Mouse (Mus musculus): ENCODE data around the gene Gpx7. TPM values are rescaled to one million over a fixed set of nuclear protein-coding genes. Genes with fewer than 3 reads are reported as not detected.

Gpx7 gene
- polyA plus RNA-seq, 1 experiment: 7.8 TPM

DNA sequence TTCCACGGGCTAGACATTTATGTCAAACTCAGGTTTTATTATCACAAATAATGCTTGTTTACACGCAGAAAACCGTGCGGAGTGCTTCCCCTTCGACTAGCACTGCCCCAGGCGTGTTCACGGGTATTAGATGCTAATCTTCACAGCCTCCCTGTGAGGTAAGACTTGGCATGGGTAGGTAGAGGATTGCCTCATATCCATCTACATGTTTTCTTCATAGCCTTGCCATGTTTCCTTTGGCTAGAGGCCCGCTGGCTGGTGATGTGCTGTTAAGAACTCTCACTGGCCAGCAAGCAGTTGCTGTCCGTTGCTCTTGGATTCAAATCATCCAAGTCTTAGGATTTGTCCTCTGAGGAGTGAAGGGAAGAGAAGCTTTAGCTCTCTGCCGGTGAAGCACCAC is 6.4 kb downstream of the Gpx7 start:
- no peak overlapping the region for H3K4me3 ChIP-seq (ENCODE audit: insufficient read depth, low read length)
- no peak overlapping the region for H3K27ac ChIP-seq (ENCODE audit: insufficient read depth, low read length)
- TF ChIP-seq POLR2A (IDR thresholded peaks at IDR 0.05; ENCODE audit: extremely low read depth, insufficient read depth, low read length) (no peak), CTCF (IDR thresholded peaks at IDR 0.05; ENCODE audit: extremely low read depth, insufficient read depth, low read length) (no peak)
- H3K4me1 ChIP-seq (ENCODE audit: control insufficient read depth, insufficient read depth, low read length): no peaks in the 10 kb centered on the region

DNA sequence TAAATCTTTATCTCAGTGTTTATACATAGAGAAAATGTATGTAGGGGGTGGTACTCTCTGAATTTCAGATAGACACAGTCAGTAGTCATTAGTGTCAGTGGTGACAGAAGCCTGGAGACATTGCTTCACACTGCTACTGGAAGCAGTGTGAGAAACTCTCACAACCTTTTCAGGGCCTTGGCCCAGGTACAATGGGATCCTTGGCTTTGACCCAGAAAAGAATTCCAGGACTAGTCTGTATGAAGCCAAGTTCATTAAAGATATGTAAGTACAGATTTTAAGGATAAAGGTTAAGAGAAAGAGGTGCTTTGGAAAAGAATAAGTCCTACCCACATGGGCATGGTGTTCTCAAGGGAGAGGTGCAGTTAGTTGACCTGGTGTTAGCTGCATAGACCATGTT is 12.5 kb downstream of the Gpx7 start:
- no peaks in the 10 kb centered on the region for H3K4me1 ChIP-seq (ENCODE audit: control insufficient read depth, insufficient read depth, low read length)
- no peak overlapping the region for H3K27ac ChIP-seq (ENCODE audit: insufficient read depth, low read length)
- TF ChIP-seq POLR2A (IDR thresholded peaks at IDR 0.05; ENCODE audit: extremely low read depth, insufficient read depth, low read length) (no peak), CTCF (IDR thresholded peaks at IDR 0.05; ENCODE audit: extremely low read depth, insufficient read depth, low read length) (no peak)

DNA sequence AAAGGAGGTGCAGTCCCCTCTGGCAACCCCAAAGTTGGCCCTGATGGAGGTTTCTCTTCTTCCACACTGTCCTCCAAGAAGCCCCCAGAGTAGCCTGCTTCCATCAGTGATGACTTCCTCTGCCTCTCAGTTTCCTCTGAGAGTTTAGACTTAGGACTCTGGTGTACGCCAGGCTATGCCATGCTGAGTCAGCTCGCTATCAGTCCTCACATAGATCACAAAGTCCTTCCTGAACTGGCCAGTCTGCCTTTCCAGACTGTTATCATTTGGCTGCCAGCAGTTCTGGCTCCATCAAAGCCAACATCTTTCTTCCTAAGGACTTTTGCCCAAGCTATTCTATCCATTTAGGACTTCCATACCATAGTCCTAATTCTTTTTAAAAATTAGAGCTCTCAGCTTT is 14.2 kb downstream of the Gpx7 start:
- no peak overlapping the region for H3K27ac ChIP-seq (ENCODE audit: insufficient read depth, low read length)
- TF ChIP-seq CTCF (IDR thresholded peaks at IDR 0.05; ENCODE audit: extremely low read depth, insufficient read depth, low read length): no peak
- no peak for TF ChIP-seq POLR2A (IDR thresholded peaks at IDR 0.05; ENCODE audit: extremely low read depth, insufficient read depth, low read length)
- H3K4me1 ChIP-seq (ENCODE audit: control insufficient read depth, insufficient read depth, low read length): no peaks in the 10 kb centered on the region
- no peak overlapping the region for H3K4me3 ChIP-seq (ENCODE audit: insufficient read depth, low read length)

More for the DNA sequence above, 12.5 kb downstream of the Gpx7 start:
- no peak overlapping the region for H3K4me3 ChIP-seq (ENCODE audit: insufficient read depth, low read length)

DNA sequence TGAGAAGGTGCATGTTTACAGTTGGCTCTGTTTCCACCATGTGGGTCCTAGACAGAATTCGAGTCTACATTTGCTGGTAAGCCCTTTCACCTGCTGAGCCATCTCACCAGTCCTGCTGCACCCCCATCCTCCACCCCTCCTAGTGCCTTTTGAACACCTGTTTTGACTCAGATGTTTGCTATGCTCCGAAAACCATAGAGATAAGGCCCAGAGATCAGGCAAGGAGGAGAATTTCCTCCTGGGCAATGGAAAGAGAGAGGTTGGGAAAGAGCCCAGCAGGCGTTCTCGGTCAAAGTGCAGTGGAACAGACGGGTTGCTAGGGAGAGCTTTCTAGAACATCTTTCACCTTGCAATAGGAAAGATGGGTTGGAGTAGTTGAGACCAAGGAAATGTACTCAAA is 15.6 kb downstream of the Gpx7 start:
- TF ChIP-seq CTCF (IDR thresholded peaks at IDR 0.05; ENCODE audit: extremely low read depth, insufficient read depth, low read length) (no peak), POLR2A (IDR thresholded peaks at IDR 0.05; ENCODE audit: extremely low read depth, insufficient read depth, low read length) (no peak)
- Histone ChIP-seq H3K27ac (ENCODE audit: insufficient read depth, low read length) (no peak overlapping the region), H3K4me3 (ENCODE audit: insufficient read depth, low read length) (no peak overlapping the region), H3K4me1 (ENCODE audit: control insufficient read depth, insufficient read depth, low read length) (no peaks in the 10 kb centered on the region)

DNA sequence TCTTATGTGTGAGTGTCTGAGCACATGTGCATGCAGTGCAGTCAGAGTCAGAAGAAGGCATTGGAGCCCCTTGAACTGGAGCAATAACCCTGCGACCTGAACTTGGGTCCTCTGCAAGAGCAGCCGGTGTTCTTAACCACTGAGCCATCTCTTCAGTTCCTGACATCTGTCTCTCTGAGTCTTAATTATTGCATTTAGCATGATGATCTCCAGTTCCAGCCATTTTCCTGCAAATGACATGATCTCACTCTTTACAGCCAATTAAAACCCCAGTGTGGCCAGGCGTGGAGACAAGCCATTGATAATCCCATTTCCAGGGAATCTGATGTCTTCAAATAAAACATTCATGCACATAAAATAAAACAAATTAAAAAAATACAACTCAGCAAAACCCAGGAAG is 18.0 kb downstream of the Gpx7 start:
- H3K4me1 ChIP-seq (ENCODE audit: control insufficient read depth, insufficient read depth, low read length): no peaks in the 10 kb centered on the region
- TF ChIP-seq POLR2A (IDR thresholded peaks at IDR 0.05; ENCODE audit: extremely low read depth, insufficient read depth, low read length): no peak
- no peak for TF ChIP-seq CTCF (IDR thresholded peaks at IDR 0.05; ENCODE audit: extremely low read depth, insufficient read depth, low read length)

DNA sequence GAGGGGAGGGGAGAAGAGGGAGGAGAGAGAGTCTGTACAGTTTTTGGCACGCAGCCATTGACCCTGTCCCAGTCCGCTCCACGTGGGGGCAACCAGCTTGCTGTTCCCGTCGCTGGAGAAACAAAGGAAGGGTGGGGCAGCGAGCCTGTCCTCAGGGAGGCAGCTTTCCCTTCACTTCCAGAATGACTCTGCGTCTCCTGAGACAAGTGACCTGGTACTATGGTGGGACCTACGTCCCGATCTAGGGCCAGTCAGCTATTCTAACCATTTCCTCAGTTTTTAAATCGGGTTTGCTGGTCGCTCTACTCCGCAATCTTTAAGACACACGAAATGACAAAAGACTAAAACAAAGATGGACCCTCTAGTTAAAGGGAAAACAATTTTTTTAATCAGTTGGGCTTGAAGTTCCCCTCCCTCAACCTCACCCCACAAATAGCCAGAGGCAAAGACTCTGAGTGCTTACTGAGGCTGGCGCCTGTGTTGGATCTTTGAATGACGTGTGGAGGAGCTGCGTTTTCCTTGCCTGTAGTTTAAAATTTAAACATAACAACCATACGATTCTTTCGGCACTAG is 19.0 kb downstream of the Gpx7 start:
- no peaks in the 10 kb centered on the region for H3K4me1 ChIP-seq (ENCODE audit: control insufficient read depth, insufficient read depth, low read length)
- no peak overlapping the region for H3K27ac ChIP-seq (ENCODE audit: insufficient read depth, low read length)
- H3K4me3 ChIP-seq (ENCODE audit: insufficient read depth, low read length): peak overlapping the region; percentile 44
- no peak for TF ChIP-seq CTCF (IDR thresholded peaks at IDR 0.05; ENCODE audit: extremely low read depth, insufficient read depth, low read length)
- no peak for TF ChIP-seq POLR2A (IDR thresholded peaks at IDR 0.05; ENCODE audit: extremely low read depth, insufficient read depth, low read length)

More for the DNA sequence above, 18.0 kb downstream of the Gpx7 start:
- Histone ChIP-seq H3K4me3 (ENCODE audit: insufficient read depth, low read length) (no peak overlapping the region), H3K27ac (ENCODE audit: insufficient read depth, low read length) (no peak overlapping the region)

DNA sequence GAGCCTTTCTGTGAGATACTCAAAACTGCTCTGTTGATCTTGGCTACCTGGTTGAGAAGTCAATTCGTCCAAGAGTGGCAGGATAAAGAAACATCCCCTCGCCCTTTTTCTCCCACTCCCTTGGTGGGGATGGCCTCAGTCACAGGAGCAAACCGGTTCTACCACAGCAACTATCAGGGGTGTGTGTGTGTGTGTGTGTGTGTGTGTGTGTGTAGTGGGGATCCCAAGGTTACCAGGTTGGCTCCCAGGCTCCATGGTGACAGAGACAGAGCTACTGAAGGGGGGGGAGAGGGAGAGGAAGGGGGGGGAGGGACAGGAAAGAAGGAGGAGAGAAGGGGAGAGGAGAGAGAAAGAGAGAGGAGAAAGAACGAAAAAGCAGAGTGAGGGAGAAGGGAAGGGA is 19.7 kb downstream of the Gpx7 start:
- TF ChIP-seq CTCF (IDR thresholded peaks at IDR 0.05; ENCODE audit: extremely low read depth, insufficient read depth, low read length): no peak
- no peak for TF ChIP-seq POLR2A (IDR thresholded peaks at IDR 0.05; ENCODE audit: extremely low read depth, insufficient read depth, low read length)
- Histone ChIP-seq H3K27ac (ENCODE audit: insufficient read depth, low read length) (no peak overlapping the region), H3K4me1 (ENCODE audit: control insufficient read depth, insufficient read depth, low read length) (no peaks in the 10 kb centered on the region), H3K4me3 (ENCODE audit: insufficient read depth, low read length) (no peak overlapping the region; the same call in 1 of the 2 replicates)

DNA sequence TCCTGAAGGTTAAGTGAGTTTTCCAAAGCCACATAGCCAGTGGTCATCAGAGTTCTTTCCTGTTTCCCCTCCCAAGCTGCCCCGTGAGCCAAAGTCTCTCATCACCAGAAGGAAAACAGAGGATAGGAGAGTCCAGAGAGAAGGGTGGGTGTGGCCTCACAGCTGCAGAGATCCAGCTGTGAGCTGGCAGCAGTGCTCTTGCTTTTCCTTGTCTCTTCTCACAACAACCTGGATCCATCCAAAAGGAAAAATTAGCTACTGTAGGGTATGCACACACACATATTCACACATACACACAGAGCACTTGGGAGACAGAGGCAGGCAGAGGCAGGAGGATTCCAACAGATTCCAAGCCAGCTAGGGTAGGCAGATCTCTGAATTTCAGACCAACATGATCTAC is 20.7 kb downstream of the Gpx7 start:
- H3K27ac ChIP-seq (ENCODE audit: insufficient read depth, low read length): no peak overlapping the region
- TF ChIP-seq POLR2A (IDR thresholded peaks at IDR 0.05; ENCODE audit: extremely low read depth, insufficient read depth, low read length): no peak
- no peak for TF ChIP-seq CTCF (IDR thresholded peaks at IDR 0.05; ENCODE audit: extremely low read depth, insufficient read depth, low read length)

DNA sequence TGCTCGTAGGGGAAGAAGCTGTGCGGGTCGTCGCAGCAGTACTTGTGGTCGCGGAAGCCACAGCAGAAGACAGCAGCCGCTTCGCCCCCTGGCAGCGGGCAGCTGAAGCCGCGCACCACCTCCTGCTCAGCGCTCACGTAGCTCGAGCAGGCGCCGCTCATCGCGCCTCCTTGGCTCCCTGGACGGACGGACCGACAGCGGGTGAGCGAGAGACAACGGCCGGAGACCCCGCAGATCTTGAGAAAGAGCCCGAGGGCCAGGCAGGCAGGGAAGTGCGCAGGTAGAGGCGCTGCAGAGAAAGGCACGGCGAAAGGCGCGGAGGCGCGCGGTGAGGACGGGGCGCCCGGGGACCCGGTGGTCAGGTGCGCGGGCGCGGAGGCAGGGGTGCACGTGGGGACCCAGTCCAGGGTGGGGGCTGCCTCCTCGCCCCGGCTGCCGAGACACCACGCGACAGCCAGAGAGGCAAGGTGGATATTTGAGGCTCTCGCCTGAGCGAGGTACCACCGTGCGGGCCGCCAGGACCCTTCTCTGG is 23.5 kb downstream of the Gpx7 start, which contains the start of gene Shisal2a:
Shisal2a (minus strand) TSS at position 167 of the 532 bp plus-strand sequence.
- no peak within 1 kb of the TSS for H3K27ac ChIP-seq (ENCODE audit: insufficient read depth, low read length)
- H3K4me1 ChIP-seq (ENCODE audit: control insufficient read depth, insufficient read depth, low read length): no peaks in the 10 kb centered on the region
- H3K4me3 ChIP-seq (ENCODE audit: insufficient read depth, low read length): no peak within 1 kb of the TSS
- no peak for TF ChIP-seq CTCF (IDR thresholded peaks at IDR 0.05; ENCODE audit: extremely low read depth, insufficient read depth, low read length)
- TF ChIP-seq POLR2A (IDR thresholded peaks at IDR 0.05; ENCODE audit: extremely low read depth, insufficient read depth, low read length): no peak

More for the DNA sequence above, 20.7 kb downstream of the Gpx7 start:
- H3K4me3 ChIP-seq (ENCODE audit: insufficient read depth, low read length): no peak overlapping the region
- H3K4me1 ChIP-seq (ENCODE audit: control insufficient read depth, insufficient read depth, low read length): no peaks in the 10 kb centered on the region

DNA sequence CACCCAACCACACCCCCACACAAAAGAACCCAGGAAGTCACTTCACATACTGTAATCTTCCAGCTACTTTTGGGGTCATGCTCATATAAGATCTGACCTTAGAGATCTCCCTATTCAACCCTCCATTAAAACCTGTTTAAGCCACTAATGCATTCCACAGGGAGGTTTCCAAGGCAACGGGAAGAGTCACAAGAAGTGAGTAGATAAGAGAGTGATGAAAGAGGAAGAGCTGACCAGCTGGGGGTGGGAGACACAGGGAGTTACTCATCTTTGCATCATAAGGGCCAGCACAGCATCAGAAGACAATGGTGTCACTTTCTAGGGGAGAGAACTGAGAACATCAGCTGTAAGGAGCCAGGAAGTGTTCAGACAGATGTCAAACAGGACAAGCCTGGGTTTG is 26.6 kb downstream of the Gpx7 start:
- TF ChIP-seq POLR2A (IDR thresholded peaks at IDR 0.05; ENCODE audit: extremely low read depth, insufficient read depth, low read length) (no peak), CTCF (IDR thresholded peaks at IDR 0.05; ENCODE audit: extremely low read depth, insufficient read depth, low read length) (no peak)

More for the DNA sequence above, 26.6 kb downstream of the Gpx7 start:
- Histone ChIP-seq H3K27ac (ENCODE audit: insufficient read depth, low read length) (no peak overlapping the region), H3K4me1 (ENCODE audit: control insufficient read depth, insufficient read depth, low read length) (no peaks in the 10 kb centered on the region), H3K4me3 (ENCODE audit: insufficient read depth, low read length) (no peak overlapping the region)

Measured in cortical plate, adult 2 months (tissue).